34 mouse cellular contexts compared by ENCODE assay signal in the genomic region with DNA sequence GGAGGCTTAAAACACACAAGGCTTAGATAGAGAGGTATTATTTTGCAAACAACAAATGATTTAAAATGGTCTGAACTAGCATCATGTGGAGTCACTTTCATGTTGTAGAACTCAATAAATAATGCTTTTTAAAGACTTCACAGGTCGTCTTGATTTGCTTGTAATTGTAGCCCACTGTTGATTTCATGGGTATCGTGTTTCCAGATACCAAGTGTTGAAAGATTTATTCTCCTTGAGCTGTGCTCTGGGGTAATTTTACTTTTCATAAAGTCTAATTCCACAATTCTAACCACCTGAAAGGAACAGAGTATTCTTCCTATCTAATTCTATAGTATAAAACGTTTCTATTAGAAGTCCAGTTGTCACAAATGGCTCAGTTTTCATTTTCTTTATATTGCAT.
"Had no signal": no experiment of that assay in that cellular context is flagged by ENCODE, and none has a peak within 500 bp of the region (broad histone marks: within the 10 kb centered on the region; RNA-seq: fewer than 3 reads in every experiment).

No protein-coding gene starts in this region.

- H3K4me2 ChIP-seq: heart, embryonic 12.5 days; heart, embryonic 13.5 days; heart, embryonic 15.5 days; hindbrain, embryonic 12.5 days; hindbrain, embryonic 13.5 days; hindbrain, embryonic 14.5 days; hindbrain, embryonic 15.5 days; intestine, embryonic 15.5 days; kidney, embryonic 15.5 days had no signal

- H3K4me1 ChIP-seq: heart, embryonic 12.5 days; heart, embryonic 13.5 days; heart, embryonic 15.5 days; hindbrain, embryonic 15.5 days; intestine, embryonic 15.5 days; kidney, embryonic 15.5 days had no signal

- H3K9ac ChIP-seq: heart, embryonic 12.5 days; heart, embryonic 13.5 days; heart, embryonic 15.5 days; hindbrain, embryonic 12.5 days; hindbrain, embryonic 13.5 days; hindbrain, embryonic 14.5 days; hindbrain, embryonic 15.5 days; intestine, embryonic 15.5 days; kidney, embryonic 15.5 days had no signal

- H3K9me3 ChIP-seq: heart, embryonic 12.5 days; heart, embryonic 13.5 days; heart, embryonic 15.5 days; hindbrain, embryonic 10.5 days; hindbrain, embryonic 12.5 days; hindbrain, embryonic 13.5 days; hindbrain, embryonic 15.5 days; intestine, embryonic 15.5 days; kidney, embryonic 15.5 days had no signal

- ATAC-seq: hindbrain, embryonic 16.5 days; hindbrain, postnatal 0 days; inflammation-experienced regulatory T-cells, adult 6 months; intestine, embryonic 15.5 days; intestine, embryonic 16.5 days; intestine, postnatal 0 days had no signal

- DNase-seq: heart, postnatal 10 days; heart, postnatal 14 days; heart, postnatal 36 days; heart, postnatal 4 days; kidney, adult 11 months; kidney, adult 18-20 months; kidney, adult 2 months; kidney, adult 8-10 months; kidney, adult 9 months; kidney, postnatal 10 days; kidney, postnatal 14 days; kidney, postnatal 25 days; kidney, postnatal 36 days; kidney, postnatal 4 days; layer of hippocampus, adult 9-11 months; layer of hippocampus, postnatal 36 days had no signal

- H3K36me3 ChIP-seq: heart, embryonic 12.5 days; heart, embryonic 13.5 days; heart, embryonic 15.5 days; hindbrain, embryonic 10.5 days; hindbrain, embryonic 12.5 days; hindbrain, embryonic 13.5 days; hindbrain, embryonic 15.5 days; intestine, embryonic 15.5 days; kidney, embryonic 15.5 days had no signal

- H3K4me3 ChIP-seq: heart, embryonic 12.5 days; heart, embryonic 13.5 days; heart, embryonic 15.5 days; hindbrain, embryonic 10.5 days; hindbrain, embryonic 12.5 days; hindbrain, embryonic 13.5 days; hindbrain, embryonic 15.5 days; intestine, embryonic 15.5 days; kidney, embryonic 15.5 days; layer of hippocampus, adult 2 months; left cerebral cortex, adult 2 months had no signal

- H3K27me3 ChIP-seq: heart, embryonic 12.5 days; heart, embryonic 13.5 days; heart, embryonic 15.5 days; hindbrain, embryonic 12.5 days; hindbrain, embryonic 13.5 days; hindbrain, embryonic 15.5 days; intestine, embryonic 15.5 days; kidney, embryonic 15.5 days had no signal

- H3K27ac ChIP-seq: heart, embryonic 13.5 days; heart, embryonic 15.5 days; hindbrain, embryonic 10.5 days; hindbrain, embryonic 12.5 days; hindbrain, embryonic 13.5 days; hindbrain, embryonic 14.5 days; hindbrain, embryonic 15.5 days; hindbrain, postnatal 0 days; intestine, embryonic 15.5 days; kidney, embryonic 15.5 days; kidney, postnatal 0 days; layer of hippocampus, adult 2 months; left cerebral cortex, adult 2 months had no signal
